11 mouse cellular contexts compared by ENCODE assay signal in the genomic region with DNA sequence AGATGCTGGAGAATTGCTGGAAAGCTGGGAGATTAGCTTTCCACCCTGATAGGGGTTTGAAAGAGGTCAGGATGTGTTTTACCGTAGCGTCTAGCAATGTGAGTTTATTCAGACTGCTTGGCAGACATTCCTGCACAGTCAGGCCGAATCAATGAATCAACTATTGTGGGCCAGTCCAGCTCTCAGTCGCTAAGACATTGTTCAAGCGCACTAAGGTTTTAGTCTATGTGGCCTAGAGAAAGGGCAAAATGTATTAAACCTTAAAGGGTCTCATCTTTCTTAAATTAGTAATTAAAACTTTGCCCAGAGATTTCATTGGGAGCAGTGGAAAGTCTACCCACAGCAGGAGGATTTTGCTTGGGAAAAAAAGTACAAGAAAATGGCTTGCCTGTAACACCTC. TPM values are rescaled to one million over a fixed set of nuclear protein-coding genes. Genes with fewer than 3 reads are reported as not detected.
DNase-seq lines count a peak whose midpoint lies in the region; ATAC-seq lines count a peak whose summit lies in the region.
"Had no signal": no experiment of that assay in that cellular context is flagged by ENCODE, and none has a peak within 500 bp of the region (broad histone marks: within the 10 kb centered on the region; RNA-seq: fewer than 3 reads in every experiment).

No protein-coding gene starts in this region.

- WGBS in forebrain, embryonic 13.5 days: 4% methylated on average over 5 of the region's 5 CpGs
- WGBS in limb, embryonic 10.5 days: 60% methylated on average over 5 of the region's 5 CpGs

- no peak overlapping the region for H3K9ac ChIP-seq in forebrain, embryonic 13.5 days

- no peaks in the 10 kb centered on the region for H3K9me3 ChIP-seq in forebrain, embryonic 13.5 days (replicated peaks)
- no peaks in the 10 kb centered on the region for H3K9me3 ChIP-seq in limb, embryonic 10.5 days (replicated peaks)

- peak overlapping the region; percentile 51; the same call in 1 of the 2 replicates for H3K27ac ChIP-seq in forebrain, embryonic 13.5 days
- peak overlapping the region; percentile 50; the same call in 1 of the 2 replicates for H3K27ac ChIP-seq in limb, embryonic 10.5 days
- H3K27ac ChIP-seq: macrophage had no signal

- DNase-seq in right cerebral cortex, adult 18-20 months: peak; percentile 5
- no peak for DNase-seq in right cerebral cortex, postnatal 36 days (ENCODE audit: low spot score in 2 of 2)
- DNase-seq in limb, embryonic 10.5 days (ENCODE audit: low spot score): no peak
- DNase-seq in retina, postnatal 1 day: peak; percentile 44
- no peak for DNase-seq in layer of hippocampus, postnatal 10 days (ENCODE audit: low spot score in 2 of 2)
- no peak for DNase-seq in cerebellum, adult 11 months
- DNase-seq in cerebellum, postnatal 36 days: no peak
- DNase-seq: thymus, postnatal 4 days had no signal

- peak overlapping the region; percentile 48 for H3K4me2 ChIP-seq in forebrain, embryonic 13.5 days

- H3K4me1 ChIP-seq in forebrain, embryonic 13.5 days: peaks cover 26% of the 10 kb centered on the region
- peaks cover 14% of the 10 kb centered on the region for H3K4me1 ChIP-seq in limb, embryonic 10.5 days

- H3K36me3 ChIP-seq in forebrain, embryonic 13.5 days (ENCODE audit: poor library complexity, severe bottlenecking): no peaks in the 10 kb centered on the region
- no peaks in the 10 kb centered on the region for H3K36me3 ChIP-seq in limb, embryonic 10.5 days

- H3K4me3 ChIP-seq in forebrain, embryonic 13.5 days: no peak overlapping the region
- H3K4me3 ChIP-seq in limb, embryonic 10.5 days: no peak overlapping the region
- H3K4me3 ChIP-seq: erythroblast, embryonic 14.5 days had no signal

- peak; percentile 78; the same call in 1 of the 2 replicates for ATAC-seq in forebrain, embryonic 13.5 days

- no peaks in the 10 kb centered on the region for H3K27me3 ChIP-seq in forebrain, embryonic 13.5 days
- no peaks in the 10 kb centered on the region for H3K27me3 ChIP-seq in limb, embryonic 10.5 days (ENCODE audit: low read depth, poor library complexity, severe bottlenecking)

RNA-seq across cellular contexts. Expression of gene Ddah1, which starts 48.0 kb away (rescaled TPM):
- polyA plus RNA-seq in forebrain, embryonic 13.5 days (2015; fragmentation: Nextera tagmentation; extraction: Ambion mirVana): 128 and 149 TPM in 2 replicates
- polyA plus RNA-seq in limb, embryonic 10.5 days (2016; fragmentation: Nextera tagmentation; extraction: Ambion mirVana): 13.7 and 14.2 TPM in 2 replicates
- 10 to 100 TPM; 83.9 to 84.1 TPM for total RNA-seq in layer of hippocampus, postnatal 10 days (2021)

Comparison
In these comparisons a context has a peak if more than half of its experiments do, and no peak if none do; other contexts are left out.
1. DNase-seq: peak in right cerebral cortex, adult 18-20 months (single experiment) and retina, postnatal 1 day (single experiment); none in right cerebral cortex, postnatal 36 days (0 of 2), limb, embryonic 10.5 days (single experiment), layer of hippocampus, postnatal 10 days (0 of 2), cerebellum, adult 11 months (single experiment) and cerebellum, postnatal 36 days (0 of 2).